Mouse (Mus musculus): ENCODE data around the gene Cxcl10.

The Cxcl10 gene

DNA sequence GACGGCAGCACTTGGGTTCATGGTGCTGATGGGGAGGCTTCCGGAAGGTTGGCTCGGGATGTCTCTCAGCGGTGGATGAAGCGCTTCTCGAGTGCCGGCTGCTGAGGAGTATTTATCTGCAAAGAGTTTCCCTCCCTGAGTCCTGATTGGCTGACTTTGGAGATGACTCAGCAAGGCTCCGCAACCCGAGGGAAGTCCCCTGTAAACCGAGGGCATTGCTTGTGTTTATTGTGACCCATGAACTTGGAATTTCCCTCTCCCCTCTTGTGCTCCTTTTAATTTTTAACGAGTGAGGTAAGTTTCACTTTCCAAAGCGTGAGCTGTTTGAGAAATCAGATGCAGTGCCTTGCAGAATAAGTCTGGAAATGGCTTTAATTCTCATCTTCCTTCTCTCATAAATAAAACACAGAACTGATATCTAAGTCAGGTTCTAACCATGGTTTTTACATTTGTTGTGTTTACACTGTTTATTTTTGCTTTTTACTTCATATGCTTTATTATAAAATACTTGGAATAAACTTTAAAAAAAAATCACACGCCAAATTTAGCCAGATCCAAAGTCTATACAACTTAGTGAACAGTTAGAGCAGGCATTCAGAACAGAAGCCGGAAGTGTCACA lies at the start of gene Cxcl10:
Cxcl10 (minus strand) TSS at position 96 of the 620 bp plus-strand sequence.
- peak; percentile 59 for DNase-seq (ENCODE audit: low read depth, low spot score)

DNA sequence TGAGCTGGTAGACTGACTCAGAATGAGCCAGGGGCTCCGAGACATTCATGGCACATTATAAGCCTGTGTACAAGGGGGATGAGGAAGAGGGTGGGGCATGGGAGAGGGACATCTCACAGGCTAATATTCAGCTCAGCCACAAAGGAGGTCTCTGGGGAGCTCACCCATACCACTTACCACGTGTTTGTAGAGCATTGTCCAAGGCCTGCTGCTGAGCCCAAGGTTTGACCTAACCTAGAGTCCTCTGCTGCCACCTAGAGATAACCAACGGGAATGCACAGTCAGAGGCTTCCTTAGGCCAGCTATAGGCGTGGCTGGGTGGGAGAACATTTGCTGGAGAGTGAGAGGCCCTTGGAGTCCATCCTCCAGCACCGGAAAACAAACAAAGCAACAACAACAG lies 49.5 kb upstream of the Cxcl10 start:
- DNase-seq (ENCODE audit: low read depth, low spot score) = peak; percentile 66

DNA sequence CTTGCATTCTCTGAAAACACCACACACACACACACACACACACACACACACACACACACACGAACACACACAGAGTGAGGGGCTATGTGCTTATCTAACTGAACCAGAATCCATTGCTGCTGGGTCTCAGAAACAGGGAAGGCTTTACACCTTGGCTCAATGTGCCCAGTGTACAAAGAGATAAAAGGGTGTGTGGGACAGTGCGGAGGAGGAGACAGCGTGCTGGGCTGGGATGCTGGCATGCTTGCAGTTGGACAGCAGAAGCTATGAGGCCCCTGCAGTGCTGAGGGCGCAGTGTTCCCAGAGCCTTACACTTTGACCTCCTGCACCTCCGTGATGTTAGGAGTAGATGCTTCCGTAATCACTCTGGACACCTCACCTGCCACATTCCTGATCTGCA lies 47.8 kb upstream of the Cxcl10 start:
- DNase-seq (ENCODE audit: low read depth, low spot score) = no peak

DNA sequence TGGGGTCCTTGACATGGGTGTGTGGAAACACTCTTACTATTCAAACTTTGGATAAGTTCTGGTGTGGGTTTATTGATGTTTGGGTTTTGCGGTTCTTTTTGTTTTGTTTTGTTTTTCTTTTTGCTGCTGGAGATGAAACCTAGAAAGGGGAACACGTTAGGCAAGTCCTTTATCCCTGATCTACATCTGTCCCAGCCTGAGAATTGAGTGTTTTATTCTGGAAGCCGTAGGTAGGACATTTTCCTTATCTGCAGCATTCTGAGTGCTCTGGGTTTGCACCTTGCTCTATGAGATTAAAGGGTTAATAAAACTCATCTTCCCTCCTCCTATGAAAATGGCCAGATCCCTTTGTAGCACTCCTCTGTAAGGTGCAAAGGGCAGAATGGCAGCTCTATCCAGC lies 47.1 kb upstream of the Cxcl10 start:
- no peak for DNase-seq (ENCODE audit: low read depth, low spot score)

DNA sequence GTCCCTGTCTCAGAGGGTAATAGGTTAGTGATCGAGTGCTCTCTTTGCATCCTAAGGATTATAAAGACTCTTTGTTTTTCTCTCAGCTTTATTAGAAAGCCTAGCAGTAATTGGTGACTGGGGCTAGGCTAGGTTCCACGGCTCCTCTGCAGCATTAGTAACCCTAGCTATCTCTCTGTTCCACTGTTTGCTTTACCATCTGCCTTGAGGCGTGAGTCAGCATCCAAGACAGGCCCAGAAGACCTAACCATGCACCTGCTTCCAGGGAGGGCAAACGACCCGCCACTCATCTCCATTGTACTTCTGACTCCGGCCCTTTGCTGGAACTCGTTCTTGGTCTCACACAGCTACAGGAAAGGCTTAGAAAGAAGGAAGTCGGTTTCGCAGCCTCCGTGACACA lies 45.2 kb upstream of the Cxcl10 start:
- no peak for DNase-seq (ENCODE audit: low read depth, low spot score)

DNA sequence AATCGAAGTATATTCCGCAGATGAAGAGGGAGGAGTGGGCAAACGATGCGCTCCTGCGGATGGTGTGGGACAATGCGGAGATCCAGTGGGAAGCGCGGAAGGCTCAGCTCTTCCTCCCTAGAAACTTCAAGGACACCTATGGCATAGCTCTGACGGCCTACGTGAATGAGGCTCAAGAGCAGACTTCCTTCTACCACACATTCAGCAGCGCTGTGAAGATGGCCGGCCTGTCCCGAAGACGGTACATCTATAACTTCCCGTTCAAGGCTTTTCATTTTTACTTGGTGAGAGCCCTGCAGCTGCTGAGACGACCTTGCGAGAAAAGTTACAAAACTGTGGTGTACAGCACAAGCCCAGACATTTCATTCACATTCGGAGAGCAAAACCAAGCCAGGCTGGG lies 43.9 kb upstream of the Cxcl10 start:
- no peak for DNase-seq (ENCODE audit: low read depth, low spot score)

DNA sequence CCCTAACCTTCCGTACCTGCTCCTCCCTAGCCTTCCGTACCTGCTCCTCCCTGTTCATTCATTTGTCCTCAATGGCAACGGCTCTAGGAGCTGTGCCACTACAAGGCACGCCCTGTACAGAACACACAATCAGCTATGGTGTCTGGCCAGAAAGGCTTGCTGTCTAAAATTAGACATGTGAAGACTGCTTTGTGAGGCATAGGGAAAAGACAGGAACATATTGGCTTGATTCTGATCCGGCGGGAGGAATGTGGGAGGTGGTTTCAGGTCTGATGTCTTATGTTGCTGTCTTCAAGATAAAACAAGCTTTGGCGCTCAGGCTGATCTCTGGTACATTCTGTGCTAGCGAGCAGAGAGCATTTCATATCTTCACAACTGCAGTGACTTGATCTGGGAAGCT lies 41.9 kb upstream of the Cxcl10 start:
- no peak for DNase-seq (ENCODE audit: low read depth, low spot score)

DNA sequence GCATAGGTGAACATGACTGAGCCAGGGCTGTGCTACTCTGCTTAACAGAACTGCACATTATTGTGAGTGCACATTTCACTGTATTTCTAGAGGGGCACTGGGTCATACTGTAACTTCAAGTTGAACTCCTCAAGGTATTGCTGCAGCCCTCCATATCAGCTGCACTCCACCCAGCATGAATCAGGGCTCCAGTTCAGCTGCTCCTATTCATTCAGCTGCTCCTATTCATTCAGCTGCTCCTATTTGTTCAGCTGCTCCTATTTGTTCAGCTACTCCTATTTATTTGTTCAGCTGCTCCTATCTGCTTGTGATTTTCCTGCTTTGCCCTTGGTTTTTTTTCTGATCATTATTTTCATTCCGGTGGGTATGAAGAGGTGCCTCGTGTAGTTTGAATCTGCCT lies 41.3 kb upstream of the Cxcl10 start:
- no peak for DNase-seq (ENCODE audit: low read depth, low spot score)

DNA sequence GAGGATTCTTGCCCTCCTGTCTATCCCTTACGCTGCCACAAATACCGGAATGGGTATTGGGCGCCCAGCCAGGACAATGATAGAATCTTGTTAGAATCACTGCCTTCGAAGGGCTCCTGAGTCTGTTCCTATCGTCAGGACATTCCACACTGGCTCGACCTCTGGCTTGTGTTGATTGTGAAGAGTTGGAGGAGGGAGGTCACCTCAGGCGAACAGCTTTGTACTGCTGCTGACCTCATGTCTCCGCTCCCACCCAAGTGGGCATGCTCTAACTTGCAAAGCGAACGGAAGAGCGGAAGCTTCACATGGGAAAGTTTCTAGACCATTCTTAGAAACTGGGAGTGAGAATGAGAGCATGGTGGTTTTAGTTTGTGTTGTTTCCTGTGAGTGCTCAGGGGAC lies 38.7 kb upstream of the Cxcl10 start:
- no peak for DNase-seq (ENCODE audit: low read depth, low spot score)

DNA sequence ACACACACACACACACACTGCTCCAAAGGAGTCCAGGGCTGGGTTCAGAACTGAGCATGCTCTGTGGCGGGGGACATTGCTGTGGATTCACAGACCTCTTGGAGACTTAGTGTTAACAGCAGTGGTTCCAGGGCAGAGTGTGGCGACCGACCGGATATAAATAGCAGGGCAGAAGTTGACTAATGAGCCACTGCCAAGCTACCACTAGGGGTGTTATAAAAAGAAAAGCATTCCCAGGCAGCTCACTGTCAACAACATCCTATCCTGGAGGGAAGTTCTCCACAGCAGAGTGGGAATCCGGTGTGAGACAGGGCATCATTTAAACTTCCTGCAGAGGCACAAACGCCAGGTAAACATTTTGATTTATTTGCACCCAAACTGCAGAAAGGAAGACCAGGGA lies 38.0 kb upstream of the Cxcl10 start:
- DNase-seq (ENCODE audit: low read depth, low spot score) = no peak

DNA sequence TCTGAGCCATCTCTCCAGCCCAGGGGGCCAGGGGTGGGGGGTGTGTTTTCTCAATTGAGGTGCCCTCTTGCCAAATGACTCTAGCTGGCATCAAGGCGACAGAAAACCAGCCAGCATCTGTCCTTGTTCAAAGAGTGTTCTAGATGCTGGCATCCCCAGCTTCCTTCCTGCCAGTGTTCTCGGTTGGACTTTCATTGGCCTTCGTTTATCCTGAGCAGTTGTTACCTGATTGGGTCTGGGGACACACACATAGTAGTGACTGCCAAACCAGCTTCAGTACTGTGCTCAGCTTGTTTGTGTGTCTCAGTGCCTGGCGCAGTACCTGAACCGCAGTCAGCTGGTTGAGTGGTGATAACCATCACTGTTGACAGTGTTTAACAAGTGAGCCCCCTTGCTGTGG lies 37.4 kb upstream of the Cxcl10 start:
- DNase-seq (ENCODE audit: low read depth, low spot score) = no peak

DNA sequence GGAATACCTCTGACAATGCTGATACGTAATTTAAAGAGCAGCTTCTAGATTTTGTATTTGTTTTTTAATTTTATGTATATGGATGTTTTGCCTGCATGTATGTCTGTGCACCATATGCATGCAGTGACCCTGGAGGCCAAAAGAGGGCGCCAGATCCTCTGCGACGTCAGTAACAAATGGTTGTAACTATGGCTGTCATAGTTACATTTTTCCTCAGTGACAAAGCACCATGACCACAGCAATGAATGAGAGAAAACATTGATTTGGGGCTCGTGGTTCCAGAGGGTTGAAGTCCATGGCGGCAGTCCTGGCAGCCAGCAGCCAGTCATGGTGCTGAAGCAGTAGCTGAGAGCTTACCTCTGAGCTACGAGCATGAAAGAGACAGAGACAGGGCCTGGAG lies 36.2 kb upstream of the Cxcl10 start:
- no peak for DNase-seq (ENCODE audit: low read depth, low spot score)

DNA sequence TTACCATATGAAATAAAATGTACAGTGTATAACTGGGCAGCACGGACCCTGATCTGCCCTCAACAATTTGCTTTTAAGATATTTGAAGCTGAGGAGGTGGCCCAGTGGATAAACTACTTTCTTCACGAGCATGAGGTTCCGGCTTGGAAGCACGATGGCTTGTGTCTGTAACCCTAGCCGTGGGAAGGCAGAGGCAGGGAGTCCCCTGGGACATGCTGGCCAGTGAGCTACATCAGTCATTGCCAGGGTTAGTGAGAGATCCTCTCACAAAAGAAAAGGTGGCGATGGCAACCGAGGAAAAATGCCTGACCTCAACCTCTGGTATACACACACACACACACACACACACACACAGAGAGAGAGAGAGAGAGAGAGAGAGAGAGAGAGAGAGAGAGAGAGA lies 35.1 kb upstream of the Cxcl10 start:
- DNase-seq (ENCODE audit: low read depth, low spot score) = no peak

DNA sequence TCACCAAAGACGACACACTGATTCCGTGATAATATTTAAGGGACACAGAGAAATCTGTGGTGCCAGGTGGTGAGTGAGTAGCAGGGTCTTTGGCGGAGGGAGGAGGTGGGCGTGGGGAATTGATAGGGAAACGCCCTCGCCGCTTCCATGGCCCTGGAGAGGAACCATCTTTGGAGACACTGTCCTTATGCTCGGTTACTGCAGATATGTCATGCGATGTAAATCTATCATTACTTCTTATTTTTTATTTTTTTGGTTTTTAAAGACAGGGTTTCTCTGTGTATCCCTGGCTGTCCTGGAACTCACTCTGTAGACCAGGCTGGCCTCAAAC lies 33.6 kb upstream of the Cxcl10 start:
- DNase-seq (ENCODE audit: low read depth, low spot score) = no peak

DNA sequence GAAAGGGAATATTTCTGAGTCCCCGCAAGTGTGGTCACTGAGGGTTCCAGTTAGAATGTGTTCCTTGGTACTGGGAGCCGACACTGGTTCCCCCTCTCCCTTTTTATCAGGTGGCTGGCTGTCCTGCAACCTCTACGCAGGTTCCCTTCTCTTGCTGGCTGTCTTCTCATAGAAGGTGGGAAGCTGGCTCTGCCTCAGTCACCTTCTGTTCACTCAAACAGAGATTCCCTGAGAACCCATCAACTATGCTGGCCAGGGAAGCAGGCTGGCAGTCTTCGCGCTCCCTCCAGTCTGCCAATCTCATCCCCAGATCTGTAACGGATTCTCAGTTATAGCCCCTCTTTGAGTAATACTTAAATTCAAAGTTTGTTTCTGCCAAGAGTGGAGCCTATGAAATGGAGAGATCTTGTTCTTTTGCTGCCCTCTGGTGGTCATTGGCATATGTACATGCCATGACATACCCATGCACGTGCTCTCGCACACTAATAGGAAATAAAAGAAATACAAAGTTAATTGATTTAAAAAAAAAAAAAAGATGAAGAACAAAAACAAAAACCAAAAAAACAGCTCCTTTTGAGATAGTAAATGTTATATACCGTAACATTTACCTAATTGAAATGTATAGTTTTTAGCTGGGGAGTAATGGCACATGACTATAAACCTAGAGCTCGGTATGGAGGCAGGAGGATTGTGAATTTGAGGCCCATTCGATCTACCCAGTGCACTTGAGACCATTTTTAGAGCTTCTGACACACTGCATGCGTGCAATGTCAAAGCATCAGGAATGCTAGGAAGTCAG lies 33.1 kb upstream of the Cxcl10 start:
- peak; percentile 52 for DNase-seq (ENCODE audit: low read depth, low spot score)

DNA sequence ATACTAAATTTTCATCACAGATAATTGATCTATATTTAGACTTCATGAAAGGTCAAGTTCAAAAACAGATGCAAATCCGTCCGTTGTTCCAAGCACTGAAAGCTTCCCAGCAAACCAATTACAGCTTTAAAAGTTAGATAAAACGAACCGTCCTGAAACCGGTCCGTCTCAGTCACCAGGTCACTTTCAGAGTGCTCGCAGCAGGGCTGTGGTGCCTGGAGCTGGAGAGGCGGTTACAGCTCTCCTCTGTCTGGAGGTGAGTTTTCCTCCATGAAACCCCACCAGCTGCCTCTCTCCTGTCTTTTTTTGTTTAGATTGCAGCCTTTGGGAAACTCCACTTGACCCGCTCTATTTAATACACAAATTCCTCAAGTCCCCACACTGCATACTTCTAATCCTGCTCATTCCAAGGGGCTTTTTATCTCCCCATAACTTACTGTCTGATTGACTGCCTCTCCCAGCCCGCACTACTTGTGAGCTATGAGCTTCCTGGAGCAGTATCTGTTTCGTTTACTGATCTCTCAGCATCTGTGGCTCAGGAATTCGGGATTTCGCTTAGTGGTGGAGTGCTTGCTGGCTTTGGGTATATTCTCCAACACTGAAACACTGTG lies 28.2 kb upstream of the Cxcl10 start:
- no peak for DNase-seq (ENCODE audit: low read depth, low spot score)

DNA sequence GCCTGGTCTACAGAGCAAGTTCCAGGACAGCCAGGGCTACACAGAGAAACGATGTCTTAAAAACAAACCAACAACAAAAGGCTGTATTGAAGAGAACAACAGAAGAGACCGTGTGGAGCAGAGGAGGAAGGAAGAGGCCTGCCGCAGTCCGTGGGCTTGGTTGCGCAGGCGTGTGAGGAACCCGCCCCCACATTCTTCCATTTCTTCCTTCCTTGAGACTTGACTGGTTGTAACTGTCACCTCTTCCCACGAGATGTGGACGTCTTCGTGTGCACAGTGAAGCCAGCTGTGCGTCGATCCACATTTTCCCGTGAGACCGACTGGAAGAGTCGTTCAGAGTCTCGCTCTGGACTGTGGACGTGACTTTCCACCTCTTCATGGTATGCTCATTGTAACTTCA lies 26.7 kb upstream of the Cxcl10 start:
- no peak for DNase-seq (ENCODE audit: low read depth, low spot score)

DNA sequence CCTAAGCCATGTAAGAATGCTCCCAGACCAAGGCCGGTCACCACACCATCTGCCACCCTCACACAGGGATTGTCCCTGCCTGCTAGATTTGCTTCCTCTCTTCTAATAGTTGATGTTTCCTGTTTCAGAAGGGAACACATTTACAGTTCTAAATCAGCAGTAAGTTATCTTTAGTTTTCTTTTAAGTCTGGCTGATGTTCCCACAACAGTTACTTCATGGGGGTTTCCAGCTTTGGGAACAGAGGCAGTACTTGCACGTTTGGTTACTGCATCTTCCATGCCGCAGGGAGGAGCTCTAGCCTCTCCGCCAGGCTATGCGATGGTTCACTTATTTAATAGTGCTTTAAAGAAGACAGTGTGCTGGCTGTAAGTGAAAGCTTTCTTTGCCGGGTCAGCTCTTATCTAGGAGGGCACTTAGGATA lies 26.0 kb upstream of the Cxcl10 start:
- DNase-seq (ENCODE audit: low read depth, low spot score) = no peak

DNA sequence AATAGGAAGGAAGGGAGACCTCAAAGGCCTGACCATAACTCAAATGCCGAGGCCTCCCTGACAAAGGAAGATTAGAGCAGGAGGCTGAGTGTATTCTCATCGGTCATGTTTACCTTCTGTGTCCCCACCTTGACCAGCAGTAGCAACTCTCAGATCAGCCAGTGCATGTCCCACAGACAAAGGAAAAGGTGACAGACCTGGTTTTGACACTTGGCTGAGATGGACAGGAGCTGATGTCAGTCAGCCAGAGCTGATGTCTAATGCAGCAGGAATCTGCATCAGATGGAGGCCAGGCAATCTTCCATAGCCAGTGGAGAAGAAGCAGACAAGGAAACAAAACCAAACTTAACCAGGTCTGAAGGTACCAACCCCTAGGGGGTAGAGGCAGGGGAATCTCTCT lies 23.9 kb upstream of the Cxcl10 start:
- DNase-seq (ENCODE audit: low read depth, low spot score) = no peak

DNA sequence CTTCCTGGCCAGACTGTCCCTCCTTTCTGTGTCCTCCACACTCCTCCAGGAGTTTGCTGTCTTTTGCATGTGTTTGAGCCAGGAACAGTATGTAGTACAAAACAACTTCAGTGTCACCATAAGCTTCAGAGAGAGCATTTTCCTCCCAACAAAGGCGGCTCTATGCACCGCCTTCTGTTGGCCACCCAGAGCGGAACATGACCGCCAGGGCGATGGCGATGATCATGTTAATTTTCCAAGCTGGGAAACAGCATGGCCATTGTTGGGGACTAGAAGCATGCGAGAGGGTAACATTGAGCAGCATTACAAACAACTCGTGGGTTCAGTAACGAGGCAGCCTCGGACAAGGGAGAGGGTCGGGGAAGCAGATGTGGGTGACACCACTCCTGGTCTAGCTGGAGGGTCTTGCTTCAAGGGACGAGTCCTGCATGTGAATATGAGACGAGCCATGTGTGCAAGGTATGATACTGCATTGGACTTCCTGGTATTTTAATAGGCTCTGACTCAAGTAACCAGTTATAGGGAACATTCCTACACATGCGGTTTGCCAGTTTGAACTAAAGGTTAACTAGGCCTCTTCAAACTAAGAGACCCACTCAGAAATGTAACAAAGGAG lies 22.8 kb upstream of the Cxcl10 start:
- DNase-seq (ENCODE audit: low read depth, low spot score) = no peak

DNA sequence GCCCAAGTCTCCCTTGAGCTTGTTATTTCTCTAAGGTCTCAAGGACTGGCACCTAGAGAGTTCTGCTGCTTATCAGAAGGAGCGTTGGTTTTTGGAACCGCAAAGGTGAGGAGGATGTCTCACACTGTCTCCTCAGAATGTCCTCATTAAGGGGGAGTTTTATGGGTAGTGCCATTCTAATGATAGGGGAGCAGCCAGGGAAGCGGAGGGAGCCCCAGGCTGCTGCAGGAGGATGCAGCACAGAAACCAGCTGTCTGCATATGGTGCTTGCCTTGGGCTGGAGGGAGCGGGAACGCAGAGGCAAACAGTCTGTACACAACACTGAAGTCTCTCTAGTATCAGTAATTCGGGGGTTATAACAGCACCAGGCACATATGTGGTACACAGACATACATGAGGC lies 22.2 kb upstream of the Cxcl10 start:
- DNase-seq (ENCODE audit: low read depth, low spot score) = no peak

DNA sequence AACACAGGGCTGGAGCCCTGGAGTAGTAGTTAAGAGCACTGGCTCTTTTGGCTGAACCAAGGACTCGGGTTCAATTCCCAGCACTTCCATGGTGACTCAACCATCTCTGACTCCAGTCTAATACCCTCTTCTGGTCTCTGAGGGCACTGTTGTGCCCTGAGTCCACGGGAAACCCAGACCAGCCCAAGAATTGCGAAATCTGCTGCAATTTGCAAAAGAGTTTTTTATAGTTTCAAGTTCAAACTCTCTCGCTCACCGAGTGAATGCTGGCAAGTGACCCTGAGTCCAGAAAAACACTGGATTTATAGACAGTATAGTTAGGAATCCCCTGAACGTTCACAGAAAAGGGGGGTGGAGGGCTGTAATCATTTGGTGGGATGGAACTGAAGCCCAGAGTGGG lies 21.7 kb upstream of the Cxcl10 start:
- DNase-seq (ENCODE audit: low read depth, low spot score) = no peak

Measured in c-Kit-negative CD71-positive TER-119-positive erythroid progenitor cells, embryonic 14.5 days (primary cell).